Mouse (Mus musculus) spleen, adult 2 months (tissue): ENCODE measurements around the gene Zfp988.
"Not testable (repeated sequence)": the region's sequence is repeated elsewhere in the genome, so short reads cannot be mapped to it uniquely, and the experiment has no call there.

Experiments used
- CTCF ChIP-seq: fragments of 200-500 bp; IDR thresholded peaks from 2 replicates; pipeline ENCODE4 v1.5.1; 2011; ENCODE audit warnings: mild to moderate bottlenecking, inconsistent platforms; ENCODE audit not compliant: insufficient read depth, insufficient read length, insufficient replicate concordance; ENCODE audit errors: extremely low read depth
- POLR2A ChIP-seq: fragments of 200-500 bp; IDR thresholded peaks from 2 replicates; pipeline ENCODE4 v1.6.1; 2011; ENCODE audit warnings: low read depth, low read length, inconsistent platforms

GRCm38 (mm10) chr4:147347300-147347699 lies 41.8 kb downstream of the Zfp988 start:
- not testable (repeated sequence) for TF ChIP-seq POLR2A, CTCF
